Mouse (Mus musculus) limb, embryonic 10.5 days (tissue): ENCODE measurements around the gene Ubald2. TPM values are rescaled to one million over a fixed set of nuclear protein-coding genes. Genes with fewer than 3 reads are reported as not detected.
"Not testable (repeated sequence)": the region's sequence is repeated elsewhere in the genome, so short reads cannot be mapped to it uniquely, and the experiment has no call there.

Experiments used
- DNase-seq: peaks from one replicate; pipeline ENCODE4 v3.0.0-alpha.2; 2017; ENCODE audit warnings: low spot score
- H3K27ac ChIP-seq: fragments of 300-500 bp; sonication (generic); 2 replicates; pipeline ENCODE4 v1.5.1; 2016; ENCODE audit warnings: mild to moderate bottlenecking
- H3K27me3 ChIP-seq: fragments of 300-500 bp; sonication (generic); 2 replicates; pipeline ENCODE4 v1.6.1; 2016; ENCODE audit warnings: low read depth, mild to moderate bottlenecking; ENCODE audit not compliant: poor library complexity, severe bottlenecking
- H3K36me3 ChIP-seq: fragments of 300-500 bp; sonication (generic); 2 replicates; pipeline ENCODE4 v1.6.1; 2016; ENCODE audit warnings: mild to moderate bottlenecking, moderate library complexity
- H3K4me1 ChIP-seq: fragments of 300-500 bp; sonication (generic); 2 replicates; pipeline ENCODE4 v1.6.1; 2016
- H3K4me3 ChIP-seq: fragments of 300-500 bp; sonication (generic); 2 replicates; pipeline ENCODE4 v1.5.1; 2016; ENCODE audit warnings: mild to moderate bottlenecking, moderate library complexity
- H3K9me3 ChIP-seq: fragments of 300-500 bp; sonication (generic); replicated peaks from 2 replicates; pipeline ENCODE4 v1.6.1; 2016; ENCODE audit warnings: mild to moderate bottlenecking
- WGBS: fragments of 180-500 bp; shearing (Covaris S2); methylation state at CpG from one replicate; pipeline ENCODE4 v1.1.7; 2016; 5-methylcytosine and 5-hydroxymethylcytosine counted together
- polyA plus RNA-seq: library from polyadenylated mRNA; unstranded; fragments of >200 nt; fragmentation: Nextera tagmentation; extraction: Ambion mirVana; gene quantifications from 2 replicates; pipeline ENCODE4 v1.2.1, GENCODE M21; 2016

The Ubald2 gene
- polyA plus RNA-seq, 1 experiment from 2014 or later: 44.1 TPM

- WGBS: 69% methylated on average over 20 of the region's 20 CpGs
- no peak for DNase-seq
These were observed 32.2 kb downstream of the Ubald2 start, which contains the start of gene Qrich2 for GRCm38 (mm10) chr11:116466141-116466540. Gene Qrich2, minus strand, starts transcription at chr11:116466241.

GRCm38 (mm10) chr11:116468338-116468737, 34.4 kb downstream of the Ubald2 start:
- H3K27ac ChIP-seq, DNase-seq, H3K4me3 ChIP-seq, H3K9me3 ChIP-seq, H3K27me3 ChIP-seq: not testable (repeated sequence)
- H3K4me1 ChIP-seq: peaks cover 11% of the 10 kb centered on the region
- WGBS: 91% methylated on average over 3 of the region's 3 CpGs
- H3K36me3 ChIP-seq: peaks cover 44% of the 10 kb centered on the region

More at GRCm38 (mm10) chr11:116466141-116466540, 32.2 kb downstream of the Ubald2 start, which contains the start of gene Qrich2:
- H3K27ac ChIP-seq: no peak within 1 kb of the TSS
- peaks cover 12% of the 10 kb centered on the region for H3K4me1 ChIP-seq
- H3K4me3 ChIP-seq: peak within 1 kb of the TSS; percentile 14; the same call in 1 of the 2 replicates
- peaks cover 22% of the 10 kb centered on the region for H3K36me3 ChIP-seq
- H3K27me3 ChIP-seq: no peaks in the 10 kb centered on the region
- no peaks in the 10 kb centered on the region for H3K9me3 ChIP-seq

DNA sequence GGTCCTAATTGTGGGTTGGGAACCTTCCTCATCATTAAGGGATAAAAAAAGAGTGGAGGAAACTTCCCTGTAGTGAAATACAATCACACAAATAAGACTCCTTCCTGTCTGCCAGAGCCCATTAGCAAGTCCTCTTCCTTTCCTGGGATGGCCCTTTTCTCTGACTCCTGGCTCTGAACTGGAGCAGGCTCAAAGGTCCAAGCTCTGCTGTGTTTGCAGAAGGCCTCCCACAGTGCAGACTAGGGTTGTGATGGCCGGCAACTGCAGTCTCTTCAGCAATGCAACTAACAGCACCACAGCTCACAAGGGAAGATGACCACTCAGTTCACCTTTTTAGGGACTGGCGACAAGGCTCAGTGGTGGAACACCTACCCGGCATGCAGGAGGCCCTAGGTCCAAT, 36.4 kb downstream of the Ubald2 start:
- no peak for DNase-seq
- Histone ChIP-seq H3K36me3 (peaks cover 63% of the 10 kb centered on the region), H3K27ac (no peak overlapping the region), H3K4me3 (no peak overlapping the region), H3K4me1 (0 out of 2 replicates have a peak, but pooled peaks cover 3% of the 10 kb centered on the region), H3K27me3 (no peaks in the 10 kb centered on the region), H3K9me3 (no peaks in the 10 kb centered on the region)
- 93% methylated on average over 3 of the region's 3 CpGs for WGBS

- H3K9me3 ChIP-seq: no peaks in the 10 kb centered on the region
These were observed 37.0 kb downstream of the Ubald2 start for GRCm38 (mm10) chr11:116470896-116471295.

DNA sequence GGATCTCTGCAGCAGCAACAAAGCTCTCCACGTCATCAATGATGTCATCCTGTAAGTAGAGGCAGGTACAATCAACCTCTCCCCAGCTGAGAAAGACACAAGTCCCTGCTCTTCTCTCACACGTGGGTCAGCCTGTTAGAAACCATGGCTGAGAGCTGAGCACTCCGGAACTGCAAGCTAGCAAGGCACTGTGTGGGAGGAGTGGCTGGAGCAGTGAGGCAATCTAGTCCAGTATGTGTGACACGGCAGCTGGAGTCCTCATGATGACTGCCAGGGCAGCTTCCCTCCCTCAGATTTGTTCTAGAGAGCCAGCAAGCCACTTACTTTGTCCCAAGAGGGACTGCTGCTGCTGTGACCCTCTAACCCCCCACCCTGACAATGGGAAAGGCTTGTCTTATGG, 38.4 kb downstream of the Ubald2 start:
- no peak overlapping the region for H3K4me3 ChIP-seq
- no peaks in the 10 kb centered on the region for H3K9me3 ChIP-seq
- DNase-seq: no peak
- no peaks in the 10 kb centered on the region for H3K27me3 ChIP-seq
- no peak overlapping the region for H3K27ac ChIP-seq
- 88% methylated on average over 4 of the region's 4 CpGs for WGBS
- H3K36me3 ChIP-seq: peaks cover 84% of the 10 kb centered on the region
- no peaks in the 10 kb centered on the region for H3K4me1 ChIP-seq

More at GRCm38 (mm10) chr11:116470896-116471295, 37.0 kb downstream of the Ubald2 start:
- Histone ChIP-seq H3K4me3 (no peak overlapping the region), H3K27ac (no peak overlapping the region), H3K4me1 (0 out of 2 replicates have a peak, but pooled peaks cover 2% of the 10 kb centered on the region), H3K36me3 (peaks cover 70% of the 10 kb centered on the region), H3K27me3 (no peaks in the 10 kb centered on the region)
- DNase-seq: no peak
- WGBS: 88% methylated on average over 4 of the region's 4 CpGs

- Histone ChIP-seq H3K27me3 (no peaks in the 10 kb centered on the region), H3K27ac (no peak overlapping the region), H3K4me3 (no peak overlapping the region), H3K9me3 (no peaks in the 10 kb centered on the region), H3K36me3 (peaks cover 100% of the 10 kb centered on the region), H3K4me1 (peaks cover 3% of the 10 kb centered on the region; the same call in 1 of the 2 replicates)
- WGBS: 96% methylated on average over 10 of the region's 10 CpGs
- DNase-seq: no peak
These were observed 42.1 kb downstream of the Ubald2 start for GRCm38 (mm10) chr11:116476041-116476440.

GRCm38 (mm10) chr11:116476696-116477095, 42.8 kb downstream of the Ubald2 start:
- H3K36me3 ChIP-seq: peaks cover 100% of the 10 kb centered on the region
- peaks cover 3% of the 10 kb centered on the region; the same call in 1 of the 2 replicates for H3K4me1 ChIP-seq
- no peak for DNase-seq
- 89% methylated on average over 6 of the region's 6 CpGs for WGBS
- no peak overlapping the region for H3K4me3 ChIP-seq
- H3K27me3 ChIP-seq: no peaks in the 10 kb centered on the region
- H3K27ac ChIP-seq: no peak overlapping the region
- no peaks in the 10 kb centered on the region for H3K9me3 ChIP-seq

- no peak for DNase-seq
- no peak overlapping the region for H3K4me3 ChIP-seq
- peaks cover 3% of the 10 kb centered on the region; the same call in 1 of the 2 replicates for H3K4me1 ChIP-seq
- no peak overlapping the region for H3K27ac ChIP-seq
- WGBS: 92% methylated on average over 15 of the region's 15 CpGs
- H3K27me3 ChIP-seq: no peaks in the 10 kb centered on the region
- H3K36me3 ChIP-seq: peaks cover 100% of the 10 kb centered on the region
- H3K9me3 ChIP-seq: no peaks in the 10 kb centered on the region
These were observed 43.4 kb downstream of the Ubald2 start for GRCm38 (mm10) chr11:116477160-116477759.

DNA sequence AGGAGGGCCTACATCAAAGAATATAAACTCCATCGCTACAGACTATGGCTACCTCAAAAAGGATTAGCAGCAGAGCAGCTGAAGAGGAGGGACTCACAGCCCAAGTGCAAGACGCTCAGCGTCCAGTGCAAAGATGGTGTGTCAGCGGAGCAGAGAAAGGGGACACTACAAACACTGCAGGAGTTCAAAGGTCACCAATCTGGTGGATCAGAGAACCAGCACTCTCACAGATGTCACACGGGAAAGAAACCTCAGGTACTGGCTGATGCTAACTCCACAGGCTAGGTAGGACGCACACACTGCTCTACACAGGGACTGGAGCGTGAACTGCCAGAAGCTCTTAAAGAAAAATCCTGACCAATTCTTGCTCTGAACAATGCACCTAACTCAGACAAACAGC, 45.1 kb downstream of the Ubald2 start:
- DNase-seq: no peak
- 81% methylated on average over 7 of the region's 7 CpGs for WGBS
- H3K4me3 ChIP-seq: no peak overlapping the region
- no peaks in the 10 kb centered on the region for H3K27me3 ChIP-seq
- H3K27ac ChIP-seq: no peak overlapping the region
- H3K9me3 ChIP-seq: no peaks in the 10 kb centered on the region
- peaks cover 99% of the 10 kb centered on the region for H3K36me3 ChIP-seq
- peaks cover 3% of the 10 kb centered on the region; the same call in 1 of the 2 replicates for H3K4me1 ChIP-seq

DNA sequence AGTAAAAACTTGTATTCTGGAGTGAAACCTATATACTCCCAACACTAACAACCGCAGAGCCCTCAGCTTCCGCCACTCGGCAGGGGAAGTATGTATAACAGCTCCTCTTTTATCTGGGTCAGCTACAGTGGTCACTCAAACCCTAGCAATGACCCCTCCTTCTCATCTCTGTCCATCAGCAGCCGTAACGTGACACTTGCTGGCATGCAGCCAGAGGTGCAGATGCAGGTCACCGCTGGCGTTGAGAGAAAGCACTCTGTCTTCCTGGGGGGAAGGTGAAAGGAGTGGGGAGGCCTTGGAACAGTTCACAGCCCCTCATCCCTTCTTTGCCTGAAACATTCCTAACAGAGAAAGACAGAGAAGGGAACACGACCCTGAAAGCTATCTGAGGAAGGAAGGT, 45.9 kb downstream of the Ubald2 start:
- peaks cover 99% of the 10 kb centered on the region for H3K36me3 ChIP-seq
- no peak for DNase-seq
- H3K27ac ChIP-seq: no peak overlapping the region
- H3K27me3 ChIP-seq: no peaks in the 10 kb centered on the region
- peaks cover 3% of the 10 kb centered on the region; the same call in 1 of the 2 replicates for H3K4me1 ChIP-seq
- no peaks in the 10 kb centered on the region for H3K9me3 ChIP-seq
- WGBS: 53% methylated on average over 8 of the region's 8 CpGs
- no peak overlapping the region for H3K4me3 ChIP-seq

GRCm38 (mm10) chr11:116480975-116481374, 47.1 kb downstream of the Ubald2 start:
- H3K36me3 ChIP-seq: peaks cover 99% of the 10 kb centered on the region
- H3K9me3 ChIP-seq: no peaks in the 10 kb centered on the region
- H3K4me3 ChIP-seq: no peak overlapping the region
- WGBS: over 99% methylated on average over 8 of the region's 8 CpGs
- no peak overlapping the region for H3K27ac ChIP-seq
- H3K4me1 ChIP-seq: peaks cover 3% of the 10 kb centered on the region; the same call in 1 of the 2 replicates
- no peaks in the 10 kb centered on the region for H3K27me3 ChIP-seq
- DNase-seq: no peak

DNA sequence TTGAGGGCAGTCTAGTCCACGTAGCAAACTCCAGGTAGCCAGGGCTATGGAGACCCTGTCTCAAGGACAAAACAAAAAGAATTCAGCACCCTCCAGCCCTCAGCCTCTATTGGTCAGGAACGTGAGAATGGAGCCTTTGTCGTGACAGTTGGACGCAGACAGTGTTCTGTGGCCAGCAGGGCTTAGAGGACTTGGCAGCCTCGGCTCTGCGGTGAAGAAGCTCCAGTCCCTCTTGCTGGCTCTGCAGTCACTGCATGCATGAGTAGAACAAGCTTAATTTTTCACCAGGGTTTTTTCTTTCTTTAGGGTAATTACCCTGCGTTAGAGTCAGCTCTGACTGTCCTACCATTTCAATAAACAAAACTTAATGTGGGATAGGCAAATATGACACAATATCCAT, 47.9 kb downstream of the Ubald2 start:
- Histone ChIP-seq H3K36me3 (peaks cover 99% of the 10 kb centered on the region), H3K27me3 (no peaks in the 10 kb centered on the region), H3K27ac (no peak overlapping the region), H3K4me1 (peaks cover 3% of the 10 kb centered on the region; the same call in 1 of the 2 replicates), H3K9me3 (no peaks in the 10 kb centered on the region), H3K4me3 (no peak overlapping the region)
- no peak for DNase-seq
- WGBS: 93% methylated on average over 7 of the region's 7 CpGs

DNA sequence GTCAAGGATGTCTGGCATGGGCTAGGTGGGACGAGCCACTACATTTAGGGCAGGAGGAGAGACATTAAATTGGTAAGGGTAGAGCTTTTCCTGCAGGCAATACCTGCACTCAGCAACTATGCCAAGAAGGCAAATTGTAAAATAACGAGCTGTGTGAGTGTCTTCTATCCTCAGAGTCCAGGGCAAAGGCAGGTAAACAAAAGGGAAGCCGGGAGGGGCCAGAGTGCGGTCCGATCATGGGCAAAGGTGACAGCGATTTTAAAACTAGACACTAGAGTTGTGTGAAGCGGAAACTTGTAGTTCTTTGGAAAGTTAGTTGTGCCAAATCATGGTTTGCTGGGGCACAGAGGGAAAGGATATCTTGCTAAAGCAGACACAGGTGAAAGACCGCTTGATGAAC, 50.4 kb downstream of the Ubald2 start:
- peaks cover 95% of the 10 kb centered on the region for H3K36me3 ChIP-seq

More for the DNA sequence above, 50.4 kb downstream of the Ubald2 start:
- H3K27me3 ChIP-seq: no peaks in the 10 kb centered on the region
- no peak overlapping the region for H3K27ac ChIP-seq
- H3K4me1 ChIP-seq: peaks cover 9% of the 10 kb centered on the region; the same call in 1 of the 2 replicates
- no peak for DNase-seq
- H3K9me3 ChIP-seq: no peaks in the 10 kb centered on the region
- no peak overlapping the region for H3K4me3 ChIP-seq
- WGBS: 95% methylated on average over 8 of the region's 8 CpGs
